Mouse (Mus musculus) ES-E14 (cell line): ENCODE measurements around the gene Dlg5.

ENCODE experiments used
- CHD2 ChIP-seq: IDR thresholded peaks from 2 replicates; pipeline ENCODE4 v1.6.1; 2014; ENCODE audit warnings: mild to moderate bottlenecking, low read depth, low read length, inconsistent platforms
- HCFC1 ChIP-seq: IDR thresholded peaks from 2 replicates; pipeline ENCODE4 v1.6.1; 2012; ENCODE audit warnings: low read length, inconsistent platforms, borderline replicate concordance; ENCODE audit not compliant: insufficient read depth
- MAFK ChIP-seq: IDR thresholded peaks from 2 replicates; pipeline ENCODE4 v1.6.1; 2014; ENCODE audit warnings: mild to moderate bottlenecking, low read depth, low read length, inconsistent platforms; ENCODE audit not compliant: insufficient read depth
- ZC3H11A ChIP-seq: IDR thresholded peaks from 2 replicates; pipeline ENCODE4 v1.6.1; 2012; ENCODE audit warnings: low read depth, mild to moderate bottlenecking, inconsistent platforms, low read length, borderline replicate concordance
- ZNF384 ChIP-seq: IDR thresholded peaks from 2 replicates; pipeline ENCODE4 v1.6.1; 2012; ENCODE audit warnings: low read depth, low read length, inconsistent platforms

GRCm38 (mm10) chr14:24282276-24282675 lies 36.6 kb upstream of the Dlg5 start:
- TF ChIP-seq ZNF384 (no peak), ZC3H11A (no peak), HCFC1 (no peak), CHD2 (no peak), MAFK (no peak)
